Mouse (Mus musculus) midbrain, embryonic 11.5 days (tissue): ENCODE results near the gene Csnk2a1. TPM values are rescaled to one million over a fixed set of nuclear protein-coding genes. Genes with fewer than 3 reads are reported as not detected.
"Not testable (repeated sequence)": the region's sequence is repeated elsewhere in the genome, so short reads cannot be mapped to it uniquely, and the experiment has no call there.

Experiments
- ATAC-seq: fragments of 200-750 bp; cut with Nextera tagmentation; 2 replicates; pipeline ENCODE4 v1.8.0; 2017; ENCODE audit warnings: moderate TSS enrichment, moderate library complexity; ENCODE audit not compliant: low FRiP score
- DNase-seq: peaks from one replicate; pipeline ENCODE4 v3.0.0; 2015; ENCODE audit warnings: low spot score; ENCODE audit errors: missing footprints
- H3K27ac ChIP-seq: fragments of 300-500 bp; sonication (generic); 2 replicates; pipeline ENCODE4 v1.5.1; 2014; ENCODE audit warnings: low read depth, low read length
- H3K27me3 ChIP-seq: fragments of 300-500 bp; sonication (generic); 2 replicates; pipeline ENCODE4 v1.6.1; 2014; ENCODE audit warnings: mild to moderate bottlenecking, low read length, moderate library complexity, mixed read lengths; ENCODE audit not compliant: control insufficient read depth, insufficient read depth
- H3K36me3 ChIP-seq: fragments of 300-500 bp; sonication (generic); 2 replicates; pipeline ENCODE4 v1.6.1; 2014; ENCODE audit warnings: mild to moderate bottlenecking, low read length, moderate library complexity, mixed read lengths; ENCODE audit not compliant: control insufficient read depth, insufficient read depth
- H3K4me1 ChIP-seq: fragments of 300-500 bp; sonication (generic); 2 replicates; pipeline ENCODE4 v1.6.1; 2014; ENCODE audit warnings: low read length; ENCODE audit not compliant: control insufficient read depth, insufficient read depth
- H3K4me2 ChIP-seq: fragments of 300-500 bp; sonication (generic); 2 replicates; pipeline ENCODE4 v1.6.1; 2014; ENCODE audit warnings: mild to moderate bottlenecking, moderate library complexity
- H3K4me3 ChIP-seq: fragments of 300-500 bp; sonication (generic); 2 replicates; pipeline ENCODE4 v1.5.1; 2014; ENCODE audit warnings: low read depth, low read length
- H3K9ac ChIP-seq: fragments of 300-500 bp; sonication (generic); 2 replicates; pipeline ENCODE4 v1.6.1; 2014; ENCODE audit warnings: low read length
- H3K9me3 ChIP-seq: fragments of 300-500 bp; sonication (generic); 2 replicates; pipeline ENCODE4 v1.6.1; 2016; ENCODE audit warnings: low read length; ENCODE audit not compliant: control insufficient read depth
- WGBS: fragments of 180-500 bp; shearing (Covaris S2); extraction: QIAGEN DNeasy Blood & Tissue Kit; methylation state at CpG from one replicate; pipeline ENCODE4 v1.1.7; 2014; 5-methylcytosine and 5-hydroxymethylcytosine counted together
- polyA plus RNA-seq: library from polyadenylated mRNA; unstranded; fragments of >200 nt; fragmentation: Nextera tagmentation; extraction: Ambion mirVana; gene quantifications from 2 replicates; pipeline ENCODE4 v1.2.1, GENCODE M21; 2014

The Csnk2a1 gene
- polyA plus RNA-seq, 1 experiment from 2014 or later: 63.8 TPM

GRCm38 (mm10) chr2:152190161-152190560, 36.5 kb upstream of the Csnk2a1 start:
- no peak overlapping the region for H3K9ac ChIP-seq
- H3K4me2 ChIP-seq: no peak overlapping the region
- 75% methylated on average over 7 of the region's 7 CpGs for WGBS
- no peak overlapping the region for H3K27ac ChIP-seq
- DNase-seq: no peak
- no peaks in the 10 kb centered on the region for H3K4me1 ChIP-seq
- no peaks in the 10 kb centered on the region for H3K27me3 ChIP-seq
- no peaks in the 10 kb centered on the region for H3K36me3 ChIP-seq
- no peak for ATAC-seq
- no peaks in the 10 kb centered on the region for H3K9me3 ChIP-seq
- H3K4me3 ChIP-seq: no peak overlapping the region

- WGBS: 76% methylated on average over 13 of the region's 13 CpGs
These were observed 33.9 kb upstream of the Csnk2a1 start for GRCm38 (mm10) chr2:152192591-152193345.

DNA sequence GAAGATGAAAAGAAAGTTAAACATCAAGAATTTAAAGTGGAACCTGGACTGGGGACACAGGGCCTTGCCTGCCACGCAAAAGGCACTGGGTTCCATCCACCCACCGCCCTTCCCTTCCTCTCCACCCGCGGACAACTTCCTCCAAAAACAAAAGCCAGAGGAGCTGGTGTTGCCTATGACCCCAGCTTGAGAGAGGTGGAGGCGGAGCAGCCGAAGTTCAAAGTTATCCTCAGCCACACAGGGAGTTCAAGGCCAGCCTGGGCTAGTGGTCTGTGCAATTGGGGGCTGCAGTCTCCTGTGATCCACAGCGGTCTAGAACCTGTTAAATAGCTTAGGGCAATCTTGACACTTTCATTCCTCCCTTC, 33.3 kb upstream of the Csnk2a1 start:
- no peaks in the 10 kb centered on the region for H3K36me3 ChIP-seq
- H3K9me3 ChIP-seq: no peaks in the 10 kb centered on the region
- H3K9ac ChIP-seq: no peak overlapping the region
- no peaks in the 10 kb centered on the region for H3K4me1 ChIP-seq
- H3K27me3 ChIP-seq: no peaks in the 10 kb centered on the region
- no peak overlapping the region for H3K27ac ChIP-seq
- H3K4me2 ChIP-seq: no peak overlapping the region
- DNase-seq (no peak), ATAC-seq (no peak)
- 73% methylated on average over 7 of the region's 7 CpGs for WGBS
- H3K4me3 ChIP-seq: no peak overlapping the region

More at GRCm38 (mm10) chr2:152192591-152193345, 33.9 kb upstream of the Csnk2a1 start:
- H3K36me3 ChIP-seq: no peaks in the 10 kb centered on the region
- H3K4me3 ChIP-seq: no peak overlapping the region
- H3K4me1 ChIP-seq: no peaks in the 10 kb centered on the region
- H3K9ac ChIP-seq: no peak overlapping the region
- no peak for DNase-seq
- H3K4me2 ChIP-seq: no peak overlapping the region
- no peak overlapping the region for H3K27ac ChIP-seq
- H3K9me3 ChIP-seq: no peaks in the 10 kb centered on the region
- no peaks in the 10 kb centered on the region for H3K27me3 ChIP-seq
- no peak for ATAC-seq

GRCm38 (mm10) chr2:152194586-152194985, 32.1 kb upstream of the Csnk2a1 start:
- Histone ChIP-seq H3K4me2 (no peak overlapping the region), H3K27ac (no peak overlapping the region), H3K4me1 (no peaks in the 10 kb centered on the region), H3K27me3 (no peaks in the 10 kb centered on the region), H3K9ac (no peak overlapping the region), H3K9me3 (no peaks in the 10 kb centered on the region), H3K4me3 (no peak overlapping the region), H3K36me3 (no peaks in the 10 kb centered on the region)
- no peak for ATAC-seq
- 89% methylated on average over 2 of the region's 2 CpGs for WGBS
- DNase-seq: no peak

DNA sequence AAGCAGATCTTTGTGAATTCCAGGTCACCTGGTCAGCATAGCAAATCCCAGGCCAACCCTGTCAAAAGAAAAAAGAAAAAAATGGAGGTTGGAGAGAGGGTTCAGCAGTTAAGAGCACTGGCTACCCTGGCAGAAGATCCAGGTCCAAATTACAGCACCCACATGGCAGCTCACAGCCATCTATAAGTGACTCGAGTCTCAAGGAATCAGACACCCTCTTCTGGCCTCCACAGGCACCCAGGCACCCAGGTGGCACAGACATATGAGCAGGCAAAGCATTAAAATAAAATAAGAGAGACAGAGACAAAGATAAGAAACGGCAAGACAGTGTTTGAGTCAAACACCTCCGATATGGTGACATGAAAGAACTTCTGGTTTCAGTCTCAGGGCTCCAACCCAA, 29.7 kb upstream of the Csnk2a1 start:
- WGBS: 48% methylated on average over 3 of the region's 3 CpGs
- ATAC-seq (peak; percentile 33), DNase-seq (no peak)
- no peaks in the 10 kb centered on the region for H3K4me1 ChIP-seq
- no peak overlapping the region for H3K4me3 ChIP-seq
- no peak overlapping the region for H3K4me2 ChIP-seq
- no peak overlapping the region for H3K9ac ChIP-seq
- no peaks in the 10 kb centered on the region for H3K36me3 ChIP-seq
- H3K27ac ChIP-seq: no peak overlapping the region
- no peaks in the 10 kb centered on the region for H3K9me3 ChIP-seq
- no peaks in the 10 kb centered on the region for H3K27me3 ChIP-seq

GRCm38 (mm10) chr2:152197301-152197712, 29.3 kb upstream of the Csnk2a1 start:
- ATAC-seq: peak; percentile 91
- Histone ChIP-seq H3K4me2 (no peak overlapping the region), H3K9ac (no peak overlapping the region), H3K9me3 (no peaks in the 10 kb centered on the region), H3K27me3 (no peaks in the 10 kb centered on the region), H3K27ac (no peak overlapping the region), H3K4me3 (no peak overlapping the region), H3K36me3 (no peaks in the 10 kb centered on the region), H3K4me1 (no peaks in the 10 kb centered on the region)
- WGBS: 46% methylated on average over 10 of the region's 10 CpGs
- peak; percentile 98 for DNase-seq

DNA sequence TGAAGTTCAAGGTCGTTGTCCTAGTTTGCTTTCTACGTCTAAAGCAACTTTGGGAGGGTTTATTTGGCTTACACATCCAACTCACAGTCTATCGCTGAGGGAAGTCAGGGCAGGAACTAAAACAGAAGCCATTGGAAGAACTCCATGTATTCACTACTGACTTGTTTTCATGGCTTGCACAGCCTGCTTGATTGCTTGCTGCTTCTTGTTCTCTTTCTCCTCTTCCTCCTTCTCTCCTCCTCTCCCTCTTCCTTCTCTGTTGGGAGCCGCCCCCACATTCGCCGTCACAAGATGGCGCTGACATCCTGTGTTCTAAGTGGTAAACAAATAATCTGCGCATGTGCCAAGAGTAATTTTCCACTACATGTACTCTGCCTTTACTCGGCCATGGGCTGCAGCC, 20.5 kb upstream of the Csnk2a1 start:
- H3K4me1 ChIP-seq, H3K4me3 ChIP-seq, H3K27me3 ChIP-seq, H3K9me3 ChIP-seq, H3K27ac ChIP-seq, H3K9ac ChIP-seq, H3K4me2 ChIP-seq, H3K36me3 ChIP-seq, DNase-seq, ATAC-seq: not testable (repeated sequence)
- 95% methylated on average over 7 of the region's 9 CpGs for WGBS

GRCm38 (mm10) chr2:152211871-152212270, 14.8 kb upstream of the Csnk2a1 start:
- Histone ChIP-seq H3K4me1 (no peaks in the 10 kb centered on the region), H3K27me3 (no peaks in the 10 kb centered on the region), H3K36me3 (no peaks in the 10 kb centered on the region), H3K4me2 (no peak overlapping the region), H3K9ac (no peak overlapping the region), H3K4me3 (no peak overlapping the region), H3K9me3 (no peaks in the 10 kb centered on the region), H3K27ac (no peak overlapping the region)
- no peak for ATAC-seq
- no peak for DNase-seq
- 89% methylated on average over 3 of the region's 3 CpGs for WGBS

GRCm38 (mm10) chr2:152216975-152217374, 9.7 kb upstream of the Csnk2a1 start:
- DNase-seq: no peak
- H3K9me3 ChIP-seq: no peaks in the 10 kb centered on the region
- no peak for ATAC-seq
- no peaks in the 10 kb centered on the region for H3K36me3 ChIP-seq
- no peak overlapping the region for H3K4me3 ChIP-seq
- no peak overlapping the region for H3K9ac ChIP-seq
- H3K27ac ChIP-seq: no peak overlapping the region
- WGBS: 85% methylated on average over 1 of the region's 1 CpGs
- H3K4me2 ChIP-seq: no peak overlapping the region
- no peaks in the 10 kb centered on the region for H3K4me1 ChIP-seq
- H3K27me3 ChIP-seq: no peaks in the 10 kb centered on the region
